Mouse (Mus musculus): ENCODE data around the gene Chmp2b. TPM values are rescaled to one million over a fixed set of nuclear protein-coding genes. Genes with fewer than 3 reads are reported as not detected.

Chmp2b gene
- total RNA-seq (2012; rRNA removed) (28.0 and 28.2 TPM in 2 replicates), total RNA-seq (2014; rRNA removed) (70.4 and 77.4 TPM in 2 replicates), polyA plus RNA-seq (2012; ENCODE audit: insufficient read length, low read depth) (50.3 and 64.0 TPM in 2 replicates)

- peak; percentile 89 for DNase-seq (ENCODE audit: extremely low read depth)
- Histone ChIP-seq H3K4me3 (replicated peaks in 1 of 3; ENCODE audit: low read depth in 2 of 3, low read length in 2 of 3, poor library complexity in 1 of 3) (peak within 1 kb of the TSS; percentile 85 to 90 (median 87)), H3K36me3 (replicated peaks in 1 of 2; ENCODE audit: control insufficient read depth in 1 of 2, insufficient read depth in 1 of 2, low read length in 1 of 2) (peaks cover 0 to 22% of the 10 kb centered on the region in 2 experiments), H3K27me3 (replicated peaks) (no peaks in the 10 kb centered on the region), H3K27ac (ENCODE audit: insufficient read depth, low read depth) (no peak within 1 kb of the TSS), H3K4me2 (ENCODE audit: insufficient read depth, low read depth, poor library complexity, severe bottlenecking) (peak within 1 kb of the TSS; percentile 65), H3K4me1 (ENCODE audit: control insufficient read depth in 1 of 2, insufficient read depth in 2 of 2) (peaks cover 0 to 21% of the 10 kb centered on the region in 2 experiments; a peak in 2 of 4 replicates), H3K9me3 (replicated peaks; ENCODE audit: low read length) (no peaks in the 10 kb centered on the region), H3K9ac (ENCODE audit: insufficient read depth, low read depth) (peak within 1 kb of the TSS; percentile 86), H3K79me2 (replicated peaks; ENCODE audit: control insufficient read depth, extremely low read depth, insufficient read depth, poor library complexity, severe bottlenecking) (peaks cover 12% of the 10 kb centered on the region)
- dilution Hi-C loops (cut with MboI; ENCODE audit: extremely low pct_ligation_motif_present, extremely low pct_unique_long_range_greater_than_20kb, low sequenced_read_pairs) (no loop called here), in situ Hi-C loops (cut with MboI; ENCODE audit: low pct_ligation_motif_present, low pct_unique_long_range_greater_than_20kb, low sequenced_read_pairs) (no loop called here)
- no peak; the same call in 1 of the 2 replicates for TF ChIP-seq USF2 (conservative IDR thresholded peaks at IDR 0.05; ENCODE audit: low read depth, low read length)
- 0 out of 2 replicates have a peak, but pooled peaks have one; percentile 43 for TF ChIP-seq MAX (IDR thresholded peaks at IDR 0.05; ENCODE audit: low read length)
- TF ChIP-seq HCFC1 (IDR thresholded peaks at IDR 0.05; ENCODE audit: low read depth, low read length): peak; percentile 88
- no peak for TF ChIP-seq EP300 (IDR thresholded peaks at IDR 0.05; ENCODE audit: low read length)
- peak; percentile 61 for TF ChIP-seq TBP (conservative IDR thresholded peaks at IDR 0.05; ENCODE audit: low read depth, low read length)
- no peak for TF ChIP-seq ZC3H11A (IDR thresholded peaks at IDR 0.05; ENCODE audit: low read depth, low read length)
- no peak for TF ChIP-seq RCOR1 (conservative IDR thresholded peaks at IDR 0.05; ENCODE audit: low read depth, low read length)
- no peak for TF ChIP-seq E2F4 (IDR thresholded peaks at IDR 0.05; ENCODE audit: insufficient replicate concordance, low read depth, low read length)
- TF ChIP-seq UBTF (IDR thresholded peaks at IDR 0.05; ENCODE audit: low read depth, low read length): 0 out of 2 replicates have a peak, but pooled peaks have one; percentile 37
- TF ChIP-seq MXI1 (IDR thresholded peaks at IDR 0.05; ENCODE audit: low read depth, low read length): no peak; the same call in 1 of the 2 replicates
- TF ChIP-seq ZNF384 (IDR thresholded peaks at IDR 0.05; ENCODE audit: low read depth, low read length): peak; percentile 66
- no peak for TF ChIP-seq GABPA (IDR thresholded peaks at IDR 0.05; ENCODE audit: insufficient replicate concordance, low read depth, low read length)
- 0 out of 2 replicates have a peak, but pooled peaks have one; percentile 70 for TF ChIP-seq KAT2A (IDR thresholded peaks at IDR 0.05; ENCODE audit: insufficient replicate concordance, low read length)
- TF ChIP-seq ZMIZ1 (IDR thresholded peaks at IDR 0.05; ENCODE audit: low read depth, low read length): peak; percentile 43
- no peak for TF ChIP-seq ZKSCAN1 (IDR thresholded peaks at IDR 0.05; ENCODE audit: borderline replicate concordance, low read depth, low read length)
- peak; percentile 84 for TF ChIP-seq POLR2A (IDR thresholded peaks at IDR 0.05; ENCODE audit: low read depth, low read length)
- no peak for TF ChIP-seq PAX5 (IDR thresholded peaks at IDR 0.05; ENCODE audit: low read length)
- no peak for TF ChIP-seq CTCF (conservative IDR thresholded peaks at IDR 0.05 in 1 of 2, IDR thresholded peaks at IDR 0.05 in 1 of 2; ENCODE audit: low read depth in 2 of 2, low read length in 2 of 2)
- peak; percentile 99 for TF ChIP-seq NRF1 (IDR thresholded peaks at IDR 0.05; ENCODE audit: low read depth, low read length)
- TF ChIP-seq SMC3 (IDR thresholded peaks at IDR 0.05; ENCODE audit: low read depth, low read length): no peak
- peak; percentile 79 for TF ChIP-seq NELFE (IDR thresholded peaks at IDR 0.05; ENCODE audit: low read depth, low read length)
- no peak for TF ChIP-seq ETS1 (conservative IDR thresholded peaks at IDR 0.05; ENCODE audit: low read depth, low read length)
- peak; percentile 21; the same call in 1 of the 2 replicates for TF ChIP-seq CHD1 (IDR thresholded peaks at IDR 0.05; ENCODE audit: low read depth, low read length)
- TF ChIP-seq MAZ (IDR thresholded peaks at IDR 0.05; ENCODE audit: low read depth, low read length): no peak
- TF ChIP-seq BHLHE40 (IDR thresholded peaks at IDR 0.05; ENCODE audit: low read depth, low read length): peak; percentile 87
- peak; percentile 23; the same call in 1 of the 2 replicates for TF ChIP-seq MEF2A (IDR thresholded peaks at IDR 0.05; ENCODE audit: borderline replicate concordance, low read depth, low read length)
- no peak for TF ChIP-seq JUND (conservative IDR thresholded peaks at IDR 0.05; ENCODE audit: low read depth, low read length)
- no peak for TF ChIP-seq POLR2AphosphoS2 (IDR thresholded peaks at IDR 0.05; ENCODE audit: low read depth, low read length)
- no peak for TF ChIP-seq RAD21 (IDR thresholded peaks at IDR 0.05; ENCODE audit: low read depth, low read length)
- TF ChIP-seq TCF12 (IDR thresholded peaks at IDR 0.05; ENCODE audit: low read depth, low read length): peak; percentile 85
- peak; percentile 68 for TF ChIP-seq ELF1 (IDR thresholded peaks at IDR 0.05; ENCODE audit: low read depth, low read length)
- TF ChIP-seq JUN (IDR thresholded peaks at IDR 0.05; ENCODE audit: insufficient read depth, low read depth, low read length): no peak
- no peak for TF ChIP-seq MAFK (IDR thresholded peaks at IDR 0.05; ENCODE audit: insufficient replicate concordance, low read length)
- TF ChIP-seq MYC (IDR thresholded peaks at IDR 0.05; ENCODE audit: low read depth, low read length): peak; percentile 45; the same call in 1 of the 2 replicates
- no peak for TF ChIP-seq CHD2 (IDR thresholded peaks at IDR 0.05; ENCODE audit: low read length)
- 0 out of 2 replicates have a peak, but pooled peaks have one; percentile 42 for TF ChIP-seq IRF4 (IDR thresholded peaks at IDR 0.05; ENCODE audit: low read depth, low read length)
- TF ChIP-seq USF1 (IDR thresholded peaks at IDR 0.05; ENCODE audit: low read depth, low read length): peak; percentile 49
Observed at GRCm38 (mm10) chr16:65561963-65562863, at the start of gene Chmp2b. Chmp2b (minus strand) TSS chr16:65562726.
